Mouse (Mus musculus) midbrain, embryonic 16.5 days (tissue): ENCODE results near the gene Dhx32. TPM values are rescaled to one million over a fixed set of nuclear protein-coding genes. Genes with fewer than 3 reads are reported as not detected.

ENCODE experiments used
- ATAC-seq: fragments of 200-750 bp; cut with Nextera tagmentation; 2 replicates; pipeline ENCODE4 v1.8.0; 2017; ENCODE audit warnings: moderate TSS enrichment
- H3K27ac ChIP-seq: fragments of 300-500 bp; sonication (generic); 2 replicates; pipeline ENCODE4 v1.5.1; 2014; ENCODE audit warnings: mild to moderate bottlenecking, low read length, mixed read lengths
- H3K27me3 ChIP-seq: fragments of 300-500 bp; sonication (generic); 2 replicates; pipeline ENCODE4 v1.6.1; 2014; ENCODE audit warnings: low read depth, low read length, mixed read lengths; ENCODE audit not compliant: control insufficient read depth, insufficient read depth
- H3K36me3 ChIP-seq: fragments of 300-500 bp; sonication (generic); 2 replicates; pipeline ENCODE4 v1.6.1; 2014; ENCODE audit warnings: mild to moderate bottlenecking, low read length, moderate library complexity, mixed read lengths; ENCODE audit not compliant: control insufficient read depth, insufficient read depth
- H3K4me1 ChIP-seq: fragments of 300-500 bp; sonication (generic); 2 replicates; pipeline ENCODE4 v1.6.1; 2014; ENCODE audit warnings: mild to moderate bottlenecking, low read length, mixed read lengths; ENCODE audit not compliant: control insufficient read depth, insufficient read depth
- H3K4me2 ChIP-seq: fragments of 300-500 bp; sonication (generic); 2 replicates; pipeline ENCODE4 v1.6.1; 2014; ENCODE audit warnings: mild to moderate bottlenecking, low read length, mixed read lengths
- H3K4me3 ChIP-seq: fragments of 300-500 bp; sonication (generic); 2 replicates; pipeline ENCODE4 v1.5.1; 2014; ENCODE audit warnings: low read depth, mild to moderate bottlenecking, low read length, moderate library complexity, mixed read lengths
- H3K9ac ChIP-seq: fragments of 300-500 bp; sonication (generic); 2 replicates; pipeline ENCODE4 v1.6.1; 2014; ENCODE audit warnings: low read depth, low read length, mixed read lengths
- H3K9me3 ChIP-seq: fragments of 300-500 bp; sonication (generic); replicated peaks from 2 replicates; pipeline ENCODE4 v1.6.1; 2014; ENCODE audit warnings: mild to moderate bottlenecking, low read length, mixed read lengths; ENCODE audit not compliant: control insufficient read depth, poor library complexity, severe bottlenecking
- WGBS: fragments of 180-500 bp; shearing (Covaris S2); extraction: QIAGEN DNeasy Blood & Tissue Kit; methylation state at CpG from one replicate; pipeline ENCODE4 v1.1.7; 2014; 5-methylcytosine and 5-hydroxymethylcytosine counted together
- polyA plus RNA-seq: library from polyadenylated mRNA; unstranded; fragments of >200 nt; fragmentation: Nextera tagmentation; extraction: Ambion mirVana; gene quantifications from 2 replicates; pipeline ENCODE4 v1.2.1, GENCODE M21; 2015

Gene Dhx32
- polyA plus RNA-seq, 1 experiment from 2014 or later, result 46.3 TPM

- no peak for ATAC-seq
- H3K9ac ChIP-seq, result no peak overlapping the region
- 88% methylated on average over 10 of the region's 10 CpGs for WGBS
- H3K27ac ChIP-seq, result no peak overlapping the region
- no peaks in the 10 kb centered on the region for H3K9me3 ChIP-seq
- no peak overlapping the region for H3K4me2 ChIP-seq
- H3K4me1 ChIP-seq, result no peaks in the 10 kb centered on the region
- H3K4me3 ChIP-seq, result no peak overlapping the region
- no peaks in the 10 kb centered on the region for H3K27me3 ChIP-seq
- H3K36me3 ChIP-seq, result peaks cover 20% of the 10 kb centered on the region
Observed at GRCm38 (mm10) chr7:133725571-133725970, 57.0 kb downstream of the Dhx32 start.

GRCm38 (mm10) chr7:133724844-133725243 lies 57.7 kb downstream of the Dhx32 start:
- no peaks in the 10 kb centered on the region for H3K9me3 ChIP-seq
- no peak overlapping the region for H3K4me2 ChIP-seq
- H3K27me3 ChIP-seq, result no peaks in the 10 kb centered on the region
- no peak for ATAC-seq
- H3K4me1 ChIP-seq, result no peaks in the 10 kb centered on the region
- H3K9ac ChIP-seq, result no peak overlapping the region
- no peak overlapping the region for H3K27ac ChIP-seq
- peaks cover 25% of the 10 kb centered on the region for H3K36me3 ChIP-seq
- H3K4me3 ChIP-seq, result no peak overlapping the region
- 76% methylated on average over 10 of the region's 10 CpGs for WGBS

GRCm38 (mm10) chr7:133720616-133721015 lies 61.9 kb downstream of the Dhx32 start:
- no peaks in the 10 kb centered on the region for H3K27me3 ChIP-seq
- no peaks in the 10 kb centered on the region for H3K9me3 ChIP-seq
- H3K4me3 ChIP-seq, result no peak overlapping the region
- no peaks in the 10 kb centered on the region for H3K4me1 ChIP-seq
- no peak overlapping the region for H3K27ac ChIP-seq
- H3K36me3 ChIP-seq, result peaks cover 52% of the 10 kb centered on the region
- WGBS, result 86% methylated on average over 11 of the region's 11 CpGs
- no peak for ATAC-seq
- no peak overlapping the region for H3K9ac ChIP-seq
- no peak overlapping the region for H3K4me2 ChIP-seq

GRCm38 (mm10) chr7:133718580-133718979 lies 63.9 kb downstream of the Dhx32 start:
- no peak for ATAC-seq
- no peaks in the 10 kb centered on the region for H3K27me3 ChIP-seq
- WGBS, result 100% methylated on average over 1 of the region's 1 CpGs

GRCm38 (mm10) chr7:133715387-133715786 lies 67.1 kb downstream of the Dhx32 start:
- Histone ChIP-seq H3K4me1 (peaks cover 3% of the 10 kb centered on the region; the same call in 1 of the 2 replicates), H3K4me2 (no peak overlapping the region), H3K36me3 (peaks cover 50% of the 10 kb centered on the region), H3K9me3 (no peaks in the 10 kb centered on the region), H3K27me3 (no peaks in the 10 kb centered on the region), H3K27ac (no peak overlapping the region), H3K9ac (no peak overlapping the region), H3K4me3 (no peak overlapping the region)
- ATAC-seq, result no peak
- 94% methylated on average over 4 of the region's 4 CpGs for WGBS

More at GRCm38 (mm10) chr7:133718580-133718979, 63.9 kb downstream of the Dhx32 start:
- Histone ChIP-seq H3K9ac (no peak overlapping the region), H3K4me3 (no peak overlapping the region), H3K27ac (no peak overlapping the region), H3K9me3 (no peaks in the 10 kb centered on the region), H3K36me3 (peaks cover 57% of the 10 kb centered on the region), H3K4me2 (no peak overlapping the region), H3K4me1 (no peaks in the 10 kb centered on the region)

GRCm38 (mm10) chr7:133707301-133707700 lies 75.2 kb downstream of the Dhx32 start:
- Histone ChIP-seq H3K4me2 (no peak overlapping the region), H3K27me3 (no peaks in the 10 kb centered on the region), H3K9me3 (no peaks in the 10 kb centered on the region)

GRCm38 (mm10) chr7:133703906-133704305 lies 78.6 kb downstream of the Dhx32 start:
- Histone ChIP-seq H3K4me1 (peaks cover 4% of the 10 kb centered on the region), H3K9ac (no peak overlapping the region), H3K4me2 (no peak overlapping the region), H3K9me3 (no peaks in the 10 kb centered on the region), H3K4me3 (no peak overlapping the region), H3K27ac (no peak overlapping the region), H3K27me3 (no peaks in the 10 kb centered on the region), H3K36me3 (peaks cover 3% of the 10 kb centered on the region; the same call in 1 of the 2 replicates)
- no peak for ATAC-seq
- WGBS, result 93% methylated on average over 7 of the region's 7 CpGs

More at GRCm38 (mm10) chr7:133707301-133707700, 75.2 kb downstream of the Dhx32 start:
- peaks cover 14% of the 10 kb centered on the region for H3K4me1 ChIP-seq
- H3K4me3 ChIP-seq, result no peak overlapping the region
- WGBS, result 89% methylated on average over 2 of the region's 2 CpGs
- ATAC-seq, result no peak
- no peak overlapping the region for H3K27ac ChIP-seq
- H3K36me3 ChIP-seq, result peaks cover under 1% of the 10 kb centered on the region; the same call in 1 of the 2 replicates
- H3K9ac ChIP-seq, result no peak overlapping the region

- Histone ChIP-seq H3K9me3 (no peaks in the 10 kb centered on the region), H3K4me2 (no peak overlapping the region), H3K4me1 (no peaks in the 10 kb centered on the region), H3K9ac (no peak overlapping the region), H3K36me3 (peaks cover 5% of the 10 kb centered on the region; the same call in 1 of the 2 replicates), H3K27ac (no peak overlapping the region), H3K4me3 (no peak overlapping the region), H3K27me3 (no peaks in the 10 kb centered on the region)
- 92% methylated on average over 10 of the region's 10 CpGs for WGBS
- ATAC-seq, result no peak
Observed at GRCm38 (mm10) chr7:133702333-133702732, 80.2 kb downstream of the Dhx32 start.

- no peaks in the 10 kb centered on the region for H3K9me3 ChIP-seq
- no peak overlapping the region for H3K4me3 ChIP-seq
- no peaks in the 10 kb centered on the region for H3K4me1 ChIP-seq
- no peak overlapping the region for H3K9ac ChIP-seq
- 96% methylated on average over 7 of the region's 7 CpGs for WGBS
- peaks cover 8% of the 10 kb centered on the region; the same call in 1 of the 2 replicates for H3K36me3 ChIP-seq
- no peaks in the 10 kb centered on the region for H3K27me3 ChIP-seq
- H3K27ac ChIP-seq, result no peak overlapping the region
- ATAC-seq, result no peak
- no peak overlapping the region for H3K4me2 ChIP-seq
Observed at GRCm38 (mm10) chr7:133701366-133701765, 81.2 kb downstream of the Dhx32 start.
